Mouse (Mus musculus) C2C12 (cell line): ENCODE data around the gene Gm21983. TPM values are rescaled to one million over a fixed set of nuclear protein-coding genes. Genes with fewer than 3 reads are reported as not detected.

Experiments used
- H3K27me3 ChIP-seq: one replicate; pipeline ENCODE4 v1.6.1; 2011; ENCODE audit not compliant: control insufficient read depth, insufficient read depth, insufficient read length
- H3K36me3 ChIP-seq: one replicate; pipeline ENCODE4 v1.6.1; 2011; ENCODE audit not compliant: control insufficient read depth, insufficient read depth
- H3K4me3 ChIP-seq: one replicate; pipeline ENCODE4 v1.5.1; 2011; ENCODE audit warnings: mild to moderate bottlenecking, control low read depth; ENCODE audit not compliant: poor library complexity, insufficient read depth, severe bottlenecking
- H3K79me2 ChIP-seq: one replicate; pipeline ENCODE4 v1.6.1; 2011; ENCODE audit not compliant: control insufficient read depth, insufficient read depth
- H3K79me3 ChIP-seq: one replicate; pipeline ENCODE4 v1.6.1; 2011; ENCODE audit warnings: low read depth, control low read depth
- H3ac ChIP-seq: one replicate; pipeline ENCODE3; 2011; ENCODE audit warnings: low read depth; ENCODE audit not compliant: control insufficient read depth, insufficient read length
- CEBPB ChIP-seq: IDR thresholded peaks from one replicate; pipeline ENCODE4 v1.6.1; 2011; ENCODE audit warnings: low read depth, mild to moderate bottlenecking, control low read depth, moderate library complexity
- CTCF ChIP-seq: IDR thresholded peaks from one replicate; pipeline ENCODE4 v1.5.1; 2011; ENCODE audit not compliant: control insufficient read depth, insufficient read depth, insufficient read length
- FOSL1 ChIP-seq: IDR thresholded peaks from one replicate; pipeline ENCODE4 v1.8.0; 2011; ENCODE audit warnings: mild to moderate bottlenecking, low read length; ENCODE audit not compliant: poor library complexity, insufficient read depth, severe bottlenecking
- MAX ChIP-seq: IDR thresholded peaks from one replicate; pipeline ENCODE4 v1.6.1; 2011; ENCODE audit warnings: mild to moderate bottlenecking, control low read depth
- MYOD1 ChIP-seq: IDR thresholded peaks from one replicate; pipeline ENCODE4 v1.6.1; 2011; ENCODE audit warnings: low read depth; ENCODE audit not compliant: control insufficient read depth, insufficient read length
- MYOG ChIP-seq: IDR thresholded peaks from one replicate; pipeline ENCODE4 v1.6.1; 2011; ENCODE audit not compliant: control insufficient read depth, insufficient read length; ENCODE audit errors: extremely low read depth
- USF1 ChIP-seq: IDR thresholded peaks from one replicate; pipeline ENCODE4 v1.6.1; 2011; ENCODE audit warnings: low read depth, mild to moderate bottlenecking, control low read depth, moderate library complexity
- long read RNA-seq, 2 experiments: library from polyadenylated mRNA; unstranded; transcript quantifications; one replicate each; pipeline ENCODE4 v2.0.0; 2019 to 2020
- polyA plus RNA-seq: library from polyadenylated mRNA; unstranded; fragments of >200 nt; fragmentation: generic; extraction: Trizol; gene quantifications from one replicate; pipeline ENCODE4 v1.2.1, GENCODE M21; 2012; ENCODE audit warnings: missing spikeins

The Gm21983 gene
- polyA plus RNA-seq, result 0.06 TPM
- long read RNA-seq, experiment 1, partial matches to known transcripts, result 1 of 1 reads
- long read RNA-seq, experiment 1, other reads (novel, unspliced or antisense), result 0 of 1 reads
- long read RNA-seq, experiment 2, result 0 reads

DNA sequence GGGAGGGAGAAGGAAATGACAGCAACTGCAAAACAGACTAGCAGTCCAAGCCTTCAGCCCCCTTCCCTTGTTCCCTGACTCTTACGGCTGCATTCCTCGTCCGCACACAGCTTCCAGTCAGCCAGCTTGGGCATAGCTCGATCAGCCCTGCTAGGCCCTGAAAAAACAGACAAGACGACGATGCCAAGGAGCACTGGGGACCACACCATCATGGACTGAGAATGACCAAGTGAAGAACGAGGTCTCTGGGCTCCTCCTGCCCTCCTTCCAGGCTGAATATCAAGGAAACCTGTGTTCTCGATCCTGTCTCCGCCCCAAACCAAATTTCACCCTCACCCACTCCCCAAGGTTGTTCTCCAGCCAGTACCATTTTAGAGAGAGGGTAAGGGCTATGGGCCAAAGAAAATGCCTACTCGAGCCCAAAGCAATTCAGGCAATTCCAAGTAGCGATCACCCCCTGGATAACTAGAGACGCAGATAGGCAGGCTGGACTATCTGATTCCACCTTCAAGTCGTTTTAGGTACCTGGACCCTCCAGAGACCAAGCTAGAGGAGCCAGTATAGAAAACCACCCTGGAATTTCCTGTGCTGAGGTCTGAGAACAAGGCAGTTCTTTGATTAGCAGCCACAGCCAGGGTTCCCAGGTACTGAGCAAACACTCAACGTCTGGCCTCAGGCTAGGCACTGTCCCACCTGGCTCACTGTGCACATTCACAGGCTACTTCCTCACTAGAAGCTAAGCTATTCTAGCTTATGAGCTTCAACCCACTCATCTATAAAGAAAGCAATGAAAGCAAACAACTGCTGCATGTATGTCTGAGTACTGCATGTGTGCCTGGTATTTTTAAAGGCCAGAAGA lies at the start of gene Gm21983, which contains the start of gene Mia:
Gm21983 (minus strand) TSS at position 250 of the 859 bp plus-strand sequence.
Mia (minus strand) TSS at position 321 of the 859 bp plus-strand sequence.
- Histone ChIP-seq H3K4me3 (no peak within 1 kb of the TSS), H3K79me2 (no peaks in the 10 kb centered on the region), H3K36me3 (peaks cover 19% of the 10 kb centered on the region), H3ac (no peak within 1 kb of the TSS), H3K27me3 (no peaks in the 10 kb centered on the region), H3K79me3 (no peaks in the 10 kb centered on the region)
- no peak for TF ChIP-seq MYOD1

DNA sequence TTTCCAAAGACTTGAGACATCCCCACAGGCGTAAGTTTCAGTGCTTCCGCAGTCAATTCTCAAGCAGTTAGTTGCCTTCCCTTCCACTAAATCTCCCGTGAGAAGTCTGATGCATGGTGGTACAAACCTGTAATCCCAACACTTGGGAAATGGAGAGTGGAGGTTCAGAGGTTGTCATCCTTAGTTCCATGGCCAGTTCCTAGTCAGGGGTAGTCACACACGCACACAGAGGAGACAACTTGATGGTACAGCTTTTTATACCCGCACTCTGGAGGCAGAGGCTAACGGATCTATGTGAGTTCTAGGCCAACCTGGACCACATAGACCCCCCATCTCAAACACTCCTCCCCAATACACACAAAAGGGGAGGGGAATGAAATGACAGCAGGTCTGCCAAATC lies 48.0 kb upstream of the Gm21983 start:
- no peaks in the 10 kb centered on the region for H3K36me3 ChIP-seq

DNA sequence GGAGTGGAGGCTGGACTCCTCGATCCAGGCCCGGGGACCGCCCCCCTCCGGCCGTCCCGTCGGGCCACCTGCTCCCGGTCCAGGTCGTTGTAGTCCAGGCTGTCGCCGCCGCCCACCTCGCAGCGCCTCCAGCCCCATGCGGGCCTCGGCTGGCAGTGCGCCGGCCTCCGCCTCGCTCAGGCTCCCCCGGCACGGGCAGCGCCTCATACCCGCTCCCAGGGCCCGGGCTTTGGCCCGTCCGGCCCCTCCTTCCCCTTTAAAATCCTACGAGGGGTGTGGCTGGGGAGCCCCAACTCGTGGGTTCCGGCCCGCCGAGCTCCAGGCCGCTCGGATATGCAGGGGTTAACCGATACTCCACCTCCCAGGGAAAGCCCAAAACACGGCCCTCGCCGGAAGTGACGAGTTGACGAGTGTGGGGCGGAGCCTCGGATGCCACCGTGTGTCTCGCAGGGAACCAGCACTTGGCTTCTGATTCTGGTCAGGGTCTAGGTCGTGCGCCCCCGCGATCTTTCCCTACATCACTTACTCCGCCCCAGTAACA lies 47.5 kb upstream of the Gm21983 start, which contains the start of gene Itpkc:
Itpkc (minus strand) TSS at position 381 of the 541 bp plus-strand sequence.
- Histone ChIP-seq H3K79me2 (peaks cover 25% of the 10 kb centered on the region), H3K36me3 (no peaks in the 10 kb centered on the region), H3ac (peak within 1 kb of the TSS; percentile 83), H3K27me3 (no peaks in the 10 kb centered on the region), H3K79me3 (peaks cover 5% of the 10 kb centered on the region), H3K4me3 (peak within 1 kb of the TSS; percentile 48)
- TF ChIP-seq MAX, result peak; percentile 41
- no peak for TF ChIP-seq MYOD1

More for the DNA sequence above, 48.0 kb upstream of the Gm21983 start:
- Histone ChIP-seq H3K27me3 (no peaks in the 10 kb centered on the region), H3K79me2 (peaks cover 25% of the 10 kb centered on the region), H3K79me3 (peaks cover 5% of the 10 kb centered on the region), H3K4me3 (peak overlapping the region; percentile 48), H3ac (peak overlapping the region; percentile 42)
- TF ChIP-seq MAX, result no peak
- no peak for TF ChIP-seq MYOD1
- no peak for TF ChIP-seq CTCF
- no peak for TF ChIP-seq USF1
- no peak for TF ChIP-seq CEBPB
- TF ChIP-seq MYOG, result no peak

GRCm38 (mm10) chr7:27227676-27228075 lies 46.8 kb upstream of the Gm21983 start:
- peaks cover 25% of the 10 kb centered on the region for H3K79me2 ChIP-seq
- peak overlapping the region; percentile 83 for H3ac ChIP-seq
- H3K79me3 ChIP-seq, result peaks cover 5% of the 10 kb centered on the region
- TF ChIP-seq MYOG (no peak), MAX (no peak), MYOD1 (no peak)
- H3K36me3 ChIP-seq, result no peaks in the 10 kb centered on the region
- peak overlapping the region; percentile 48 for H3K4me3 ChIP-seq
- H3K27me3 ChIP-seq, result no peaks in the 10 kb centered on the region

GRCm38 (mm10) chr7:27227276-27227675 lies 46.4 kb upstream of the Gm21983 start:
- Histone ChIP-seq H3ac (peak overlapping the region; percentile 83), H3K27me3 (no peaks in the 10 kb centered on the region), H3K79me2 (peaks cover 25% of the 10 kb centered on the region), H3K4me3 (peak overlapping the region; percentile 48), H3K36me3 (no peaks in the 10 kb centered on the region), H3K79me3 (peaks cover 5% of the 10 kb centered on the region)
- no peak for TF ChIP-seq FOSL1
- no peak for TF ChIP-seq MYOD1
- TF ChIP-seq USF1, result no peak
- TF ChIP-seq MAX, result no peak
- TF ChIP-seq MYOG, result no peak
- no peak for TF ChIP-seq CEBPB
- no peak for TF ChIP-seq CTCF

- Histone ChIP-seq H3K79me3 (peaks cover 5% of the 10 kb centered on the region), H3K36me3 (no peaks in the 10 kb centered on the region), H3K79me2 (peaks cover 25% of the 10 kb centered on the region), H3K4me3 (no peak overlapping the region), H3ac (no peak overlapping the region), H3K27me3 (no peaks in the 10 kb centered on the region)
- TF ChIP-seq USF1, result no peak
- no peak for TF ChIP-seq MYOG
- no peak for TF ChIP-seq CTCF
- no peak for TF ChIP-seq FOSL1
- no peak for TF ChIP-seq MAX
- no peak for TF ChIP-seq CEBPB
- no peak for TF ChIP-seq MYOD1
Observed at GRCm38 (mm10) chr7:27224877-27225575, 44.1 kb upstream of the Gm21983 start.
